Mouse (Mus musculus) natural killer cell, adult 2 months (primary cell): ENCODE measurements at regions not wholly inside any gene's neighbourhood (a gene's known extent, or its start where the extent isn't known, plus 50 kb on each side); places are given as distances from the start of the nearest gene placed in this dataset.

Experiments
- DNase-seq, 2 experiments: peaks; one replicate each; pipeline ENCODE4 v3.0.0; 2022; ENCODE audit warnings: low spot score in 2 of 2

GRCm38 (mm10) chrX:136321692-136322091 is 51.6 kb downstream of the Bex3 start:
- peak; percentile 21 to 31 for DNase-seq

DNA sequence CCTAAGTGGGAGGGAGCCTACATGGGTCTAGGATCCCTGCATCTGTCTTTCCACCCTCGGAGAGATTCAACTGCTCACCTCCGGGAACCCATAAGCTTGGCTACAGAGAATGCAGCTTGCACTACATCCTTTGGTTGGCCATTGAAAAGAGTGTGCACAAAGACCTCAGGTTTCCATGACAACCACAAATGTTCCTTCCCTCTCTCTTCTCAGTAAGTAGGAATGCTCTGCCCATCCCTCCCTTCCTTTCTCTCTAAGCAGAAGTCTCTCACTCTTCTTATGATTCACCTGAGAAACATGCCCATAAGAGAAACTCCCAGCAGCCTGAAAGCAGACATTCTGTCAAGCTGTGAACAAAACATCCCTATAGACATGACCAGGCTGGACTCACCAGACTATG is 95.8 kb downstream of the Bex3 start:
- DNase-seq, result no peak
